Mouse (Mus musculus): ENCODE measurements around the gene Plcb1. TPM values are rescaled to one million over a fixed set of nuclear protein-coding genes. Genes with fewer than 3 reads are reported as not detected.

Gene Plcb1
- polyA plus RNA-seq, 1 experiment from 2014 or later: 1.5 TPM

- no peak for DNase-seq (ENCODE audit: low spot score)
Measured at GRCm38 (mm10) chr2:135053391-135053790, 267.5 kb downstream of the Plcb1 start.

- DNase-seq (ENCODE audit: low spot score): no peak
Measured at GRCm38 (mm10) chr2:135067419-135067818, 281.6 kb downstream of the Plcb1 start.

GRCm38 (mm10) chr2:135071349-135071748 lies 285.5 kb downstream of the Plcb1 start:
- DNase-seq (ENCODE audit: low spot score): no peak

- DNase-seq (ENCODE audit: low spot score): no peak
Measured at GRCm38 (mm10) chr2:135072503-135072902, 286.6 kb downstream of the Plcb1 start.

- DNase-seq (ENCODE audit: low spot score): no peak
Measured at GRCm38 (mm10) chr2:135073014-135073413, 287.1 kb downstream of the Plcb1 start.

GRCm38 (mm10) chr2:135075375-135075774 lies 289.5 kb downstream of the Plcb1 start:
- DNase-seq (ENCODE audit: low spot score): no peak

GRCm38 (mm10) chr2:135092588-135093162 lies 306.8 kb downstream of the Plcb1 start:
- no peak for DNase-seq (ENCODE audit: low spot score)

- no peak for DNase-seq (ENCODE audit: low spot score)
Measured at GRCm38 (mm10) chr2:135101292-135101691, 315.4 kb downstream of the Plcb1 start.

- DNase-seq (ENCODE audit: low spot score): no peak
Measured at GRCm38 (mm10) chr2:135101943-135102342, 316.1 kb downstream of the Plcb1 start.

- no peak for DNase-seq (ENCODE audit: low spot score)
Measured at GRCm38 (mm10) chr2:135106649-135107048, 320.8 kb downstream of the Plcb1 start.

- DNase-seq (ENCODE audit: low spot score): no peak
Measured at GRCm38 (mm10) chr2:135108607-135109006, 322.7 kb downstream of the Plcb1 start.

GRCm38 (mm10) chr2:135114501-135115128 lies 328.7 kb downstream of the Plcb1 start:
- DNase-seq (ENCODE audit: low spot score): no peak

- no peak for DNase-seq (ENCODE audit: low spot score)
Measured at GRCm38 (mm10) chr2:135123057-135123456, 337.2 kb downstream of the Plcb1 start.

- no peak for DNase-seq (ENCODE audit: low spot score)
Measured at GRCm38 (mm10) chr2:135123695-135124343, 338.0 kb downstream of the Plcb1 start.

- DNase-seq (ENCODE audit: low spot score): no peak
Measured at GRCm38 (mm10) chr2:135140576-135140975, 354.7 kb downstream of the Plcb1 start.

GRCm38 (mm10) chr2:135152289-135152688 lies 366.4 kb downstream of the Plcb1 start:
- DNase-seq (ENCODE audit: low spot score): no peak

GRCm38 (mm10) chr2:135153248-135153647 lies 367.4 kb downstream of the Plcb1 start:
- DNase-seq (ENCODE audit: low spot score): no peak

GRCm38 (mm10) chr2:135156055-135156454 lies 370.2 kb downstream of the Plcb1 start:
- no peak for DNase-seq (ENCODE audit: low spot score)

GRCm38 (mm10) chr2:135157961-135158360 lies 372.1 kb downstream of the Plcb1 start:
- DNase-seq (ENCODE audit: low spot score): no peak

GRCm38 (mm10) chr2:135161673-135162072 lies 375.8 kb downstream of the Plcb1 start:
- DNase-seq (ENCODE audit: low spot score): no peak

GRCm38 (mm10) chr2:135165512-135165911 lies 379.6 kb downstream of the Plcb1 start:
- no peak for DNase-seq (ENCODE audit: low spot score)

GRCm38 (mm10) chr2:135175544-135175943 lies 389.7 kb downstream of the Plcb1 start:
- DNase-seq (ENCODE audit: low spot score): no peak

- no peak for DNase-seq (ENCODE audit: low spot score)
Measured at GRCm38 (mm10) chr2:135187659-135188058, 401.8 kb downstream of the Plcb1 start.
